Mouse (Mus musculus) testis, adult 2 months (tissue): ENCODE measurements around the gene Fam186b.

ENCODE experiments used
- CTCF ChIP-seq: fragments of 200-500 bp; IDR thresholded peaks from 2 replicates; pipeline ENCODE4 v1.5.1; 2012; ENCODE audit warnings: low read depth, mild to moderate bottlenecking, inconsistent platforms, low read length, moderate library complexity; ENCODE audit not compliant: control insufficient read depth, insufficient read depth, insufficient replicate concordance
- POLR2A ChIP-seq: fragments of 200-500 bp; IDR thresholded peaks from 2 replicates; pipeline ENCODE4 v1.6.1; 2012; ENCODE audit warnings: low read depth, mild to moderate bottlenecking, inconsistent platforms, low read length, moderate library complexity; ENCODE audit not compliant: control insufficient read depth

DNA sequence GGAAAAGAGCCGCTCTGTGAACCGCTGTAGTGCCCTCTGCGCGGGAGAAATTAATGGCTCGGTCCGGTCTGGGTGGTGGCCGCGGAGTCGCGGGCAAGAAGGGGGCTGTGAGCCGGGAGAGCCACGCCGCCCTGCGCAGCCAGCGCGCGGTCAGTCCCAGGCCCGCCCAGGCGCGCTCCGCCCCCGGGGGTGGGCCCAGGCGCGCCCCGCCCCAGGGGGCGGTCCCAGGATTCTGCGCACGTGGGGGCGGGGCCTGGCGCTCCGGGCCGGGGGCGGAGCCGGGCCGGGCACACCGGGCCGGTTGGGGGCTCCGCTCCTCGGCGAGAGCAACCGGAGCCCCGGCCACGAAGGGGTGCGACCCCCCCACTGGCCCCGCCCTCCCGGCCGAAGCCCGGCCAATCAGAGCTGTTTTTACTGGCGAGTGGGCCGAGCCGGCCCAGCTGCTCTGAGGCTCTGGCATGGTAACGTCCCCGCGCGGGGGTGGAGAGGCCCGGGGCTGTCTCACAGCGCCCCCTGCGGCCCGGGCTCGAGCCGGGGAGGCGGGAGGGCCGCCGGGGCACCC lies 794 bp downstream of the Fam186b start, which contains the start of gene Prpf40b:
- peak; percentile 37; the same call in 1 of the 2 replicates for TF ChIP-seq POLR2A
- 0 out of 2 replicates have a peak, but pooled peaks have one; percentile 8 for TF ChIP-seq CTCF
